Mouse (Mus musculus) olfactory bulb, adult 2 months (tissue): ENCODE data around the gene Mtmr3.

Experiments used
- CTCF ChIP-seq: fragments of 200-500 bp; IDR thresholded peaks from 2 replicates; pipeline ENCODE4 v1.5.1; 2012; ENCODE audit warnings: low read depth, mild to moderate bottlenecking, low read length, moderate library complexity; ENCODE audit not compliant: insufficient read depth
- POLR2A ChIP-seq: fragments of 200-500 bp; IDR thresholded peaks from 2 replicates; pipeline ENCODE4 v1.6.1; 2012; ENCODE audit warnings: mild to moderate bottlenecking, low read depth, low read length, moderate library complexity; ENCODE audit not compliant: insufficient read depth

DNA sequence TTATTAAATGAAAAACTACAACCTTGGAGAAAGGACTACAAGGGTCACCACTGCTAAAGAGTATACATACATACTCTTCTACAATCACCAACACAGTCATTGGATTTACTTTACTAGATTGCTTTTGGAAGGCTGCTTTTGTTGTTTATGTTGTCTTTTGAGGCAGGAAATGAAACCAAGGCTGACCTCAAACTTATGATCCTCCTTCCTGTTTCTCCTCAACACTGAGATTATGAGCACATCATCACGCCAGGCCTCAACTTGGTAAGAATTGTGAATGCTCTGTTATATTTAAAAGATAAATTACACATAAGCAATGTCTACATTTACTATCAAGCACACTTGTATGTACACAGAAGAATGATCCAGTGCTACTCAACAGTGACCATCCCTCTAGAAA is 58.0 kb downstream of the Mtmr3 start:
- TF ChIP-seq CTCF (no peak), POLR2A (no peak)
